Mouse (Mus musculus) cerebellum, postnatal 36 days (tissue): ENCODE measurements at regions not wholly inside any gene's neighbourhood (a gene's known extent, or its start where the extent isn't known, plus 50 kb on each side); places are given as distances from the start of the nearest gene placed in this dataset.

Experiments
- DNase-seq, 2 experiments: peaks; one replicate each; pipeline ENCODE4 v3.0.0; 2021 to 2022; ENCODE audit warnings: mixed read lengths in 2 of 2

DNA sequence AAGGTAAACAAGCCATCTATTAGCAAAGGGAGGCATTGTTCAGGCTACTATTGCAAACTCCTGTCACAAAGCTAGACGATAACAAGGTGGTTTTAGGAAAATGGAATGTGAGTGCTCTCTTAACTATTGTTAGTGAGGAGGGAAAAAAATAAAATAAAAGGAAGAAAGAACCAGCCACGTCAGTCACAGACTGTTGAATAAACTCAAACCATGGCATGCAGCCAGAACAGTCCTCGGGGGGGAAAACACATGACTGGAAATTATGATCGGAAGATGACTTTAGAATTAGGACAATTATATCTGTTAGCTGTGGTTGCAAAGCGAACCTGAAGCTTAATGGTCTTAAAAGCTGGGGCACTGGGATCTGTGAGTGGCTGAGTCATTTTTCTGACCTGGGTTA, 524.1 kb downstream of the Tbc1d22a start:
- DNase-seq: no peak

DNA sequence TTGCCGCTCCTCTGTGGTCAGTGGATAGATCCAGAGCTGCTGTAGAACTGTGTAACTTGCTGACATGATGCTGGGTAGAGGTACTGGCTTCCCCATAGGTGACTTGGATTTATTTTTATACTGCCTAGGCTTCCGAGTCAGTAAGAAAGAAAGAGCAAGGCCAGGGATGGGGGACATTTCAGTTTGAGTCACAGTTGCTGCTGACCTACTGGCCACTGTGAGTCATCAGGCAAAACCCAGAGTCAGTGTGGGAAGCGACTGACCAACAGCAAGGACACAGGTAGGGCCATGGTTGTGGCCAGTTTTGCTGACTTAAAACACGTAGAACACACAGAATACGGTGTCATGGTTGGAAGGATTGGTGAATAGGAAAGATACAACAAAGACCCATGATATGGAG, 524.5 kb downstream of the Tbc1d22a start:
- no peak for DNase-seq

GRCm38 (mm10) chr15:86751436-86752136, 537.3 kb downstream of the Tbc1d22a start:
- DNase-seq: peak; percentile 35 to 51

DNA sequence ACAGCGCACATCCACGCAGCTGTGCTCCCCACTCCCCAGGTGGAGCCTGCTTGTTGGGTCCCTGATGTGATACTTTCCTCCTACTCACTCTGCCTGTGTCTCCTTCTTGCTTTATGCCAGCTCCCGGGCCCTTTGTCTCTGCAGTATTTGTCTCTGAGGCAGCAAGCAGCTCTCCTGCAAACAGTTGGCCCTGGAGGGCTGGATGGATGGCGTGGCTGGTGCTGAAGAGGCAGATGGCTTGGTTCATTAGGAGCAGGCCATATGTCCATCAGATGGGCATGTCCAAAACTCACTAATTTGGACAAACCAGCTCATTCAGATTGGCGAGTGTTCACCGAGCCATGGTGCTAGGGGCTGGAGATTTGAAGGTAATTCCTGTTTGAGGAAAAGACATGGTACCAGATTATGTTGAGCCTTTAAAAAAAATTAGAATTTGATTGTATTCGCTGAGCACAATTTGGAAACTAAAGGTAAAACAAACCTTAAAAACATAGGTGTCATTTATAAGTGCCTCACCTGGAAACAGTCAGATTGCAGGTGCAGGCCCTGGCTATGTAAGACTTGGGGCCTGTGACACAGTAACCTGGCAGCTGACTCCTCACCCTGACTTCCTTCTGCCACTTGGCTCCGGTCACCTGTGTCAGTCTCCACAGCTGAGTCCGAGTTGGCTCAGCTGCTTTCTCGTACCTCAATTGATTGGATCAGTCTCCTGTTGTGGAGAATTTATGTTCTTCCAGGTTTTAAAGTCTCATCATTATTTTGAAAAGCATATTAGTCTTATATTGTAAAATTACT, 549.5 kb downstream of the Tbc1d22a start:
- peak; percentile 86 for DNase-seq

DNA sequence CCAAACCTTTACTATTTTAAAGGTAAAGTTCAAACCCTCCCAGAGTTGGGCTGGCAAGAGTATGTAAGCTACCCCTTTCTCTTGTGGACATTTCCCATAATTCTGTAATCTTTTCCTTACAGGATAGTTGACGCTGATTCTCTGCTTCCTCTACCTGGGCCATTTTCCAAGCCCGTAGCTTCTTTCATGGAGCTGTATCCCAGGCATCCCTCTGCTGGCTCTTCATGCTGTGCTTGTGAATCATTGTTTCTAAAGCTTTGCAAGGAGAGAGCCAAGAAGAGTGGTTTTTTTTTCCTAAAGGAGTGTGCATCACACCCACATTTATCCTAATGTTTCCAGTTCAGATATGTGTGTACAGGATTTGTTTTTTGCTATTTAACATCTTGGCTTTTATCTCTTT, 553.4 kb downstream of the Tbc1d22a start:
- DNase-seq: peak in 1 of 2 experiments; percentile 40

DNA sequence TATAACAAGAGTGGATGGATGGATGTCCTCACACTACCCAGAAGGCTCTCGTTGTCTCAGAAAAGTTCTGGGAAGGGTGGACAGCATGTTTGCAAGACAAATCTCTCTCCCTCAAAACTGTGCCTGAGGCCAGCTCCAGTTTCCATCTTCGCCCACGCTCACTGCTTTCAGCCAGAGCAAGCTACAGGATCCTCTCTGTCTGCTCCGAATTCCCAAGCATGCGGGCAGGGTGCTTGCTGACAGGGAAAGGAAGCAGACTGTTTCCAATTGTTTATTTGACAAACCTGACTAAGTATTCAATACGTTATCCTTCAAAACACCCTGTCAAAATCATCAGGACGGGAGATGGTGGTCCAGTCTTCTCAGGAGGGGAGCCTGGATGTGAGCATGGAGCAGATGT, 558.8 kb downstream of the Tbc1d22a start:
- DNase-seq: no peak

DNA sequence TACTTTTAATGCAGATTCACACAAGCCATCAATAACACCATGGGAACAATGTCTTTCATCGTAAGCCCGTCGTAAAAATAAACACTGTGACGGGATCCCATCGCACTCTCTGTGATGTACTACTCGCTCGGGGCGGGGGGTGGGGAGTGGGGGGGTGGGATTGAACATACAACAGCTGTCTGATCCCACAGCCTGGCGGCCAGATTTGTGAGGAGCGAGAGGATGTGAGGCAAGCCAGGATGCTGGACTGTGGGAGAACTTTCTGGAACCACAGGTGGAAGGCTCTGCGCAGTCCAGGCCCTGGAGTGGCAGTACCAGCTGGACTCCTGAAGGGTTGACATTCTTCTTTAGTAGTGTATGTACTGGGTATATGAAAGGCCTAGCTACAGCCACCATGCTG, 563.7 kb downstream of the Tbc1d22a start:
- no peak for DNase-seq

GRCm38 (mm10) chr15:86781160-86781559, 566.9 kb downstream of the Tbc1d22a start:
- DNase-seq: no peak

DNA sequence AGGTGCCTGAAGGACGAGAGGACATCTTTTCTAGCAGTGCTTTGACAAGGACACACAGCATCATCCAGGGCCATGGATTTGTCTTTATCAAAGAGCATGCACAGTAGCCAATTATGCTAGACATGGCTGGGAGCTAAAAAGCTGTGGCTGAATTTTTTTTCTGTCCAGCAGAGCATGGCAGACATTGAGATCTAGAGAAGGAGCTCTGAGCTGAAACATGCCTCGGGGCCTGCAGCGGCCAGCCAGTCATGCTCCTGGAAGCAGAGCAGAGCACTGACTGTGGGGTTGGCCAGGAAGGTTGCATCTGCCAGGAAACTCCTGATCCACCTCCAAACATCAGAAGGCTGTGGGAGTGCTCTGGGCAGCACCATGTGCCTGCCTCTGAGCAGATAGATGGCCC, 580.5 kb downstream of the Tbc1d22a start:
- DNase-seq: no peak

DNA sequence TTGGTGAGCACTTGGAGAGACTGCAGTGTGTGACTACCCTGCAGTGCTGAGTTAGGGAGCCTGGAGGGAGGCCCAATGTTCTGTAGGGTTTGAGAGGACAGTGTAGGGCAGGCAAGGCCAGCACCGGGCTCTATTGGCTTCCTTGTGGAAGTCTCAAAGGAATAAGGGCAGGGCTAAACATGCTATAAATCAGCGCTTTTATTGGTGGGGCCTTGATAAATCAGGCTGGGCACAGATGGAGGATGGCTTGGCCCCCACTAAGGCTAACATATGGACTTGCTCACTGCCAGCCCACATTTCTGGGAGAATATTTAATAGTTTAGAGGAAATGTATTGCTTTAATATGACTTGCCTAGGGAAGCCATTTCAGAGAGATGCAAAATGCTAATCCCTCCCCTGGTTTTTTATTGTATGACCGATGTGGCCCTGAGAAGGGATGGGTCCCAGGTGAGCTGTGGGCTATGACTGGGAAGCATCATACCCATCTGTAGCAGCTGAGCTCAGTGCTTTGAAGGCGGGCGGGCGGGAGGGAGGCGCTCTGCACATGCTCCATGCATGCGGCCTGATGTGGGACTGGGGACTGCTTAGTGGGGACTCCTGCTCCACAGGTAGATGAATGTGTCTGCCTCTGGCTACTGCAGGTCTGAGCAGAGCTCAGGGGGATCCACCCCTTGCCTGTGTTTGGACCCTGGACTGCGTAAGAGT, 584.4 kb downstream of the Tbc1d22a start:
- peak; percentile 28 to 34 for DNase-seq

GRCm38 (mm10) chr15:86807296-86808080, 593.2 kb downstream of the Tbc1d22a start:
- DNase-seq: peak; percentile 57 to 58

DNA sequence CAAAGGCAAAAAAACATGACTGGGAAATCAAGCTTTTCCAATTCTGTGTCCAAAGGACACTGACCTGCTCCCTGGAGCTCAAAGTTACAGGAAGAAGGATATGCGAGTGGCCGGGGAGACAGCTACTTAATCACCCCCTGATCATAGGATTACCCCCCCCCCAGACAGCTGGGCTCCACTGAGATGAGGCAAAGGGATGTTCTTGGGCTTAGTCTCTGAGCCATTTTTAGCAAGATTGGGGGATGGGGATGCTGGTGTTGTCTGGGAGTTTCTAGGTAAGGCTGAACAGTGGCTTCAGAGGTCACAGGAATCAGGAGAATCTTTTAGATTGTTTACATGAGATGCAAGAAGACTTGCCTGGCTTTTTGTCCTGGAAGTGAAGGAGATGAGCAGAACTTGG, 597.6 kb downstream of the Tbc1d22a start:
- no peak for DNase-seq

DNA sequence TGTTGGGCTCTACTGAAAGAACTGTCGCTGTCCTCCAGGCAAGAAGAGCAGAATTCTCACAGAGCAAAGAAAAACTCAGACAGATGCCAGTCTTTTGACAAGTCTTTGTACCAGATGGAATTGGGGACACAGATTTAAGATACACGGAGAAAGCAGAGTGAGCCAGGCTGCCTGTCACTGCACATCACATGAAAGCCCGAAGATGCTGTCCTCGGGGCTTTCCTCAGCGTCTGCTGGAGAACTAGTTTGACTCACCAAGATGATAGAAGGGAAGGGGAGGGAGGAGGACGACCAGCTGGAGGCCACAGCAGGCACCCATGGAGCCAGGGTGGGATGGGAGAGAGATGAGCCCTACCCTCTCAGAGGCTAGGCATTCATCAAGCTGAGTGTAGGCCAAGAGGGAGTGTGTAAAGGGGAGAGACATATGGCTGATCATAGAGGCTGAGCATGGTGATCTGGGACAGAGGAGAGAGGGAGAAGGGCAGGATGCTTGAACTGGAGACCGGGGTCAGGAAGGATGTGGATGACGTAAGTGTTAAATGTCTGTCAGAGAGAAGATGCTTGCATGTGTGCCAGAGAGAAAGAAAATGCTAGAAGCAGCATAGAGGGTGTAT, 600.7 kb downstream of the Tbc1d22a start:
- no peak for DNase-seq

- DNase-seq: no peak
Observed at GRCm38 (mm10) chr15:86835996-86836395, 621.7 kb downstream of the Tbc1d22a start.

- DNase-seq: no peak
Observed at GRCm38 (mm10) chr15:86852161-86852870, 638.1 kb downstream of the Tbc1d22a start.

- DNase-seq: no peak
Observed at GRCm38 (mm10) chr15:86858356-86858906, 644.2 kb downstream of the Tbc1d22a start.

DNA sequence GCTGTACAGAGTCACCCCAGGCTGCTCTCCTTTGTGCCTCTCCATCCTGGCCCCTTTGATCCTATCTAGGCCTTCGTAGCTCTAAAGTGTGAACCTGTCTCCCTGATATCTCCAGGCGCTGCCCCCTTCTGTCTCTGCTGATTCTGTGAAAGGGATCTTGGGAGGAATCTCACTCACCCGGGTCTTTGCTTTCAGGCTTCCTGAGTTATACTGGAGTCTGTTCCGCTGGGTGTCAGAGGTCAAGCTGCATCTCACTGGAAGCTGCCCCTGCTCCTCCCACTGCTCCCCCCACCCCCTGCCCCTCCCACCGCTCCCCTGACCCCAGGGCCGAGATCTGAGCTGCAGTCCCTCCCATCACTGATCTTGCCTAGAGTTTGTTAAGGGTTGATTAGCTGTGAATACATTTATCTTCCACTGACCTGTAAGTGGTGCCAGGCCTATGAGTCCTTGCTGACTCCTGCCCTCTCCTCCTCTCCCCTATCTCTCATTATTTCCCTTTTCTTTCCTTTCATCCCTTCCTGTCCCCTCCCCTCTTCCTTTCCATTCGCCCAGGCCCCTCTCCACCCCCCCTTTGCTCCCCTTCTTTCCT, 661.6 kb downstream of the Tbc1d22a start:
- DNase-seq: no peak

GRCm38 (mm10) chr15:86896974-86897373, 647.1 kb upstream of the Fam19a5 start:
- DNase-seq: no peak

DNA sequence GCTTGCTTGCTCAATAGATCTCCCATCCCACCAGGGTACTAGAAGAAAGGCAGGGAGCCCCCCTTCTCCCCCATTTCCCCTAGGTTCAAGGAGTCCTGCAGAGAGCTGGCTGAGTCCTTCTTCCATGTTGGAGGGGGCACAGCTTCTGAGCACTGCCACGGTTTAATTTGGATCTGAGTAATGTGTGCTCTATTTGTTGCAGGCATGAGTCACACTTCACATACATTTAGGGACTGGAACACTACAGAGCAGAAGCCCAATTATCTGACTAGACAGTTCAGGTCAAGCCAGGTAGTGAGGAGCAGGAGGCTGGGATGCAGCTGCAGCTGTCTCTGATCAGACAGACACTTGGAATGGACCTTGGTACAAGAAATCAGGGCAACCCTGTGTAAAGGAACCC, 644.1 kb upstream of the Fam19a5 start:
- DNase-seq: no peak

DNA sequence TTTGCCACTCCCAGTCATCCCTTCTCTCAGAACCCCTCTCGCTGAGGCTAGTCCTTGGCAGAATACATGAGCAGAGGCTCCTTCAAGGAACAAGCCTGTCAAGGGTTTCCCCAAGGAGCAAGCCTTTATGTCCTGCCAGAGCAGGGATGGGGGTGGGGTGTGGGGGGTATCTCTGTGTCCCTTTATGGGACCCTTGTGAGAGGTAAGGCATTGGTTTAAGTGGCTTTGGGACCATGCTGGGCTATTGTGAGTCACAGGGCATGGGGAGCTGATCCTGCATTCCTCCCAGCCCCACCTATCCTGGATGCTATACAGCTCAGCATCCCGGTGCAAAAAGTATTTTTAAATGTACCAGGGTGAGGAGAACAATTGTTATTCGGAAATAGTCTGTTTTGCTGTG, 641.1 kb upstream of the Fam19a5 start:
- DNase-seq: no peak

DNA sequence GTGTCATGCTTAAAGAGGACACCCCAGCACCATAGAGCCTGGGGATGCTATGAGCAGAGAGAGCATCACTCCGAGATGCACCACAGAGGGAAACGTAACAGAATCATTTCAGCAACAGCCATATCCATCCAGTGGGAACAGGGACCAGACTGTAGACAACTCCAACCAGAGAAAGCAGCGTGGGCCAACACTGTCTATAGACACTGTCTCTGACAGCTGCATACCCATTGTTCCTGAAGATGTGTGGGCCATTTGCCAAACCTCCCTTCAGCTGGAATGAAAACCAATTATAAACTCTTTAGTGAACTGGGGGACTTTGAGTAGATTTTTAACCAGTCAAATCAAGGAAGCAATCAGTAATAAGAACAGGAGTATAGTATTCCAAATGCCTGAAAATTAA, 630.8 kb upstream of the Fam19a5 start:
- DNase-seq: no peak
